Mouse (Mus musculus): ENCODE measurements around the gene Ifna6.
A peak's percentile ranks its signal among the peaks of the same experiment; 100 is the strongest.

Gene Ifna6

DNA sequence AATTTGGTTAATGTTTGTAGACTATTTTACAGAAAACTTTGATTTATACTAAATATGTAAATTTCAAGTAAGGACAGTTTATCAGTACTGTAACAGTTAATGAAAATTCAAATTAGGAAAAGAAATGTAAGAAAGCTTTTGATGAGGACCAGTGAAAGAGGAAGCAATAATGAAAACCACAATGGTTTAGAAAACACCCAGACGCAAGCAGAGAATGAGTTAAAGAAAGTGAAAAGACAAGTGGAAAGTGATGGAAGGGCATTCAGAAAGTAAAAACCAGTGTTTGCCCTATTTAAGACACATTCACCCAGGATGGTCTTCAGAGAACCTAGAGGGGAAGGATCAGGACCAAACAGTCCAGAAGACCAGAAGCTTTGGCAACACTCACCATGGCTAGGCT lies 22.5 kb downstream of the Ifna6 start, which contains the start of gene Ifna1:
Gene Ifna1, plus strand, starts transcription at position 390 of the 400 bp plus-strand sequence.
- no peak for DNase-seq

GRCm38 (mm10) chr4:88851026-88851763 lies 24.0 kb downstream of the Ifna6 start:
- DNase-seq: no peak

DNA sequence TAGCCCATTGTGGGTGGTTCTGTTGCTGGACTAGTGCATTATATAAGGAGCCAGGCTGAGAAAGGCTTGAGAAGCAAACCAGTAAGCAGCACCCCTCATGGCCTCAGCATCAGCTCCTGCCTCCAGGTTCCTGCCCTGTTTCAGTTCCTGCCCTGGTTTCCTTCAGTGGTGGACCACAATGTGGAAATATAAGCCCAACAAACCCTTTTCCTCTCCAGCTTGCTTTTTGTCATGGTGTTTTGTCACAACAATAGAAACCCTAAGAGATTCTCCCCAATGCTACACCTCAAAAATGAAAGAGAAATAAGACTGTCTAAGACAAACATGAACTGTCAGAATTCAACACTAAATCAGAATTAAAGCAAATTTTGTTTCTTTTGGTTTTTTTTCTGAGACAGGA lies 32.0 kb downstream of the Ifna6 start:
- DNase-seq: no peak

DNA sequence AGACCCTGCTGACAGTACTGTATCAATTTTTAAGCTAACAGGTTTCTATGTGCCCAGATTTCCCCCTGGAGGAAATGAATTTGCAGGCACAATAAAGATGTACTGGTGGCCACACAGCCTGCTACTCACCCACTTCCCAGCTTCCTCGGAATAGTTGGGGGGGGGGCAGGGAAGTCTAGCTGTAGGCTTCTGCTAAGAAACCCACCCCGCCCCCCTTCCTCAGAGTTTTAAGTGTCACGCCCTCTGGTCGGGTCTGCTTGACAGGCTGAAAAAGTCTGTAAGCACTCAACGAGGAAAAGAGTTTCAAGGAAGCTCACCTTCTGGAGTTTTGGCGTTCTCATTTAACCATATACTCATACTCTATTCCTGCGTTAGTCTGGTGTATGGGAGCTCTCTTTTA lies 36.1 kb downstream of the Ifna6 start:
- no peak for DNase-seq

- DNase-seq: no peak
Observed at GRCm38 (mm10) chr4:88864599-88864998, 37.4 kb downstream of the Ifna6 start.

- no peak for DNase-seq
Observed at GRCm38 (mm10) chr4:88865011-88865569, 37.9 kb downstream of the Ifna6 start.

DNA sequence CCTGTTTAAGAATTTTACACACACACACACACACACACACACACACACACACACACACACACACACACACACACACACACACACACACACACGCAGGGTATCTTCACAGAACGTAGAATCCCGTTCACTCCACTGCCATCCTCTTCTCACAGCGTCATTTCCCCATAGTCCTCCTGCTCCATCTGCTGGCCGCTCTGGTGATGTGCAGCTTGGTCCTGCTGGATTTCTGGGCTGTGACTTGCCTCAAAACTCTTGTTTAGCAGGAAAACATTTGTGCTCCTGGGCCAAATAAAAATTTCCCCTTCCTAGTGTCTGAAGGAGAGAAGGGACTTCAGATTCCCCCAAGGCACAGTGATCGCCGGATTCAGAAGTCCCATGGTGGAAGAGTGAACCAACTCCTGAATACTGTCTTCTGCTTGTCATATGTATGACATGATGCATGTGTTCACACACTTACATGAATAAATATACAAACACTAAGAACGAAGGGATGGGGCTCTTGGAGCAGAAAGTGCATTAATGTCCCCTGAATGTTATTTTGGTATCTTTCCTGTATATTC lies 40.2 kb downstream of the Ifna6 start:
- DNase-seq: peak; percentile 67 to 70

DNA sequence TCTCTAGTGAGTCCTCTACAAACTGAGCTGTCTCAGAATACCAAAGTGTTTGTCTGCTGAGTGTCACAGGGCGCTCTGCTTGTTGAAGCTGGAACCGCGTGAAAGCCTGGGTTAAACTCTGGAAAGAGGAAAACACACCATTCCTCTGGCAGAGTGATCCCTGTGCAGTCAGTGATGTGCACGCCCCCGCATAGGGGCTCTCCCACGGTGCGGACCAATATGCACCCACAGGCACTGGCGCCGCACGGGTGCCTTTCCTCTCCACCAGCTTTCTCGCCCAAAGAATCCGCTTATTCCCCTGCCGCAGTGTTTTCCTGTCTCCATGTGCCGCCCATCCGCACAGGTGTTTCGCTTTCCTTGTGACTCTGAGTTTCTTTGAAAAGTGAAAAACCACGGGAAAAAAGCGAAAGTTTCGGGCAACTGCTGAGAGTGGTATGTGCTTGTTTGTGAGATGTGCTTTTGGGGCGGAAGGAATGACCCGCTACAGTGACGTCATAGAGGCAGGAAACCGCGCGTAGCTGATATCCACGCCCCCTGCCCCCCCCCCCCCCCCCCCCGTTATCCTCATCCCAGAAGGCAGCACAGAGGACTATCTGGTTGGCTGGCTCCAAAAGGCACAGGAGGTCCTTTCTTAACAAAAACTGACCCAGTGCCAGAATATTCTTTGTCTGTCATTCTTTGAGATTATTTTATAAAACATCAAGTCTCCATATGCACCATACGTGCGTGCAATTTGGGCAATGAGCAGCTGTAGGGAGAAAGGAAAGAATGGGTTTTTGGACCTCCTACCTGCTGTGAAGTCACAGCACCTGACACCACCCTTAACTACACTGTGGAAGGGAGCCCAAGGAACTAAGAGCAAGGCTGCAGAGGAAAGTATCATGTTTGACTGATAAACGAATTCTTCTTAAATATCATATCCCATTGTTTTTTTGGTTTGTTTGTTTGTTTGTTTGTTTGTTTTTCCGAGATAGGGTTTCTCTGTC lies 41.0 kb downstream of the Ifna6 start:
- DNase-seq: peak in 1 of 2 experiments; percentile 7

- peak in 1 of 2 experiments; percentile 5 for DNase-seq
Observed at GRCm38 (mm10) chr4:88872691-88873090, 45.5 kb downstream of the Ifna6 start.

- DNase-seq: no peak
Observed at GRCm38 (mm10) chr4:88875435-88876095, 48.3 kb downstream of the Ifna6 start.

DNA sequence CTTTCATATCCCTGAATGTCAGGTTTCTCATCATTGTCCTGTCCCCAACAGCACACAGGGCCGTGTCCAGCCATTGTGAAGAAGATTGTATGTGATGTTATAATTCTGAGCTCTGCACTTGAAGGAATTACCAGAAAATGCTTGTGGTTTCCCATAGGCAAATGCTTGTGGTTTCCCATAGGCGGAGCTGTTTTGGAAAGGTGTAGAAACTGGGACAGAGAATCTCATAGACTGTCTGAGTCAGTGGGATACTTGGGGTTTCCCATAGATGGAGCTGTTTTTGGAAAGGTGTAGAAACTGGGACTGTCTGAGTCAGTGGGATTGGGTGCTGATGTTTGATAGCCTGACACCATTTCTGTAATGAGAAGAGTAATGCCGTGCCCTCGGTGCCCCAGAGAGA lies 49.3 kb downstream of the Ifna6 start:
- no peak for DNase-seq
